Mouse (Mus musculus) T-helper 1 cell (primary cell): ENCODE results near the gene Ube2e1.

Experiments used
- in situ Hi-C: fragments of 300-600 bp; cut with MboI, MseI; formaldehyde crosslinking; loops from one replicate; pipeline ENCODE4 v1.15.1; 2025; ENCODE audit warnings: high pct_unique_total_duplicates

Ube2e1 gene

GRCm38 (mm10) chr14:18331693-18332131, at the start of gene Ube2e1:
Gene Ube2e1, minus strand, starts transcription at chr14:18331859.
- in situ Hi-C loops, result no loop called here

- in situ Hi-C loops, result loop anchor here (10.0 kb wide), 1 partner anchor 495 kb away; no protein-coding TSS in a partner anchor
Observed at GRCm38 (mm10) chr14:18379841-18380240, 48.2 kb upstream of the Ube2e1 start.

- in situ Hi-C loops, result no loop called here
Observed at GRCm38 (mm10) chr14:18377944-18378575, 46.4 kb upstream of the Ube2e1 start.

- in situ Hi-C loops, result no loop called here
Observed at GRCm38 (mm10) chr14:18376206-18376605, 44.5 kb upstream of the Ube2e1 start.

GRCm38 (mm10) chr14:18373758-18374405, 42.2 kb upstream of the Ube2e1 start:
- in situ Hi-C loops, result loop anchor here (25.0 kb wide), 1 partner anchor 638 kb away; no protein-coding TSS in a partner anchor

GRCm38 (mm10) chr14:18372761-18373610, 41.3 kb upstream of the Ube2e1 start:
- in situ Hi-C loops, result loop anchor here (25.0 kb wide), 1 partner anchor 639 kb away; no protein-coding TSS in a partner anchor

GRCm38 (mm10) chr14:18369031-18369430, 37.4 kb upstream of the Ube2e1 start:
- in situ Hi-C loops, result loop anchor here (25.0 kb wide), 1 partner anchor 643 kb away; no protein-coding TSS in a partner anchor

GRCm38 (mm10) chr14:18367025-18367424, 35.4 kb upstream of the Ube2e1 start:
- in situ Hi-C loops, result loop anchor here (25.0 kb wide), 1 partner anchor 645 kb away; no protein-coding TSS in a partner anchor

- in situ Hi-C loops, result loop anchor here (25.0 kb wide), 1 partner anchor 648 kb away; no protein-coding TSS in a partner anchor
Observed at GRCm38 (mm10) chr14:18364321-18364720, 32.7 kb upstream of the Ube2e1 start.

- in situ Hi-C loops, result loop anchor here (25.0 kb wide), 1 partner anchor 656 kb away; no protein-coding TSS in a partner anchor
Observed at GRCm38 (mm10) chr14:18356442-18356841, 24.8 kb upstream of the Ube2e1 start.

- in situ Hi-C loops, result loop anchor here (25.0 kb wide), 1 partner anchor 657 kb away; no protein-coding TSS in a partner anchor
Observed at GRCm38 (mm10) chr14:18355514-18356190, 24.0 kb upstream of the Ube2e1 start.

- in situ Hi-C loops, result loop anchor here (25.0 kb wide), 1 partner anchor 659 kb away; no protein-coding TSS in a partner anchor
Observed at GRCm38 (mm10) chr14:18353525-18353924, 21.9 kb upstream of the Ube2e1 start.

GRCm38 (mm10) chr14:18352934-18353333, 21.3 kb upstream of the Ube2e1 start:
- in situ Hi-C loops, result loop anchor here (25.0 kb wide), 1 partner anchor 659 kb away; no protein-coding TSS in a partner anchor

GRCm38 (mm10) chr14:18350680-18351079, 19.0 kb upstream of the Ube2e1 start:
- in situ Hi-C loops, result loop anchor here (25.0 kb wide), 1 partner anchor 662 kb away; no protein-coding TSS in a partner anchor

- in situ Hi-C loops, result loop anchor here (25.0 kb wide), 1 partner anchor 662 kb away; no protein-coding TSS in a partner anchor
Observed at GRCm38 (mm10) chr14:18349871-18350270, 18.2 kb upstream of the Ube2e1 start.

- in situ Hi-C loops, result no loop called here
Observed at GRCm38 (mm10) chr14:18343589-18343988, 11.9 kb upstream of the Ube2e1 start.

GRCm38 (mm10) chr14:18342749-18343148, 11.1 kb upstream of the Ube2e1 start:
- in situ Hi-C loops, result no loop called here

- in situ Hi-C loops, result no loop called here
Observed at GRCm38 (mm10) chr14:18341088-18341487, 9.4 kb upstream of the Ube2e1 start.

- in situ Hi-C loops, result no loop called here
Observed at GRCm38 (mm10) chr14:18336106-18336505, 4.4 kb upstream of the Ube2e1 start.

- in situ Hi-C loops, result no loop called here
Observed at GRCm38 (mm10) chr14:18330789-18331692, 618 bp downstream of the Ube2e1 start.
